Mouse (Mus musculus) bone marrow macrophage, adult 2 months (primary cell): ENCODE measurements around the gene Krtap10-4.

ENCODE experiments used
- CTCF ChIP-seq: IDR thresholded peaks from 2 replicates; pipeline ENCODE4 v1.5.1; 2012; ENCODE audit warnings: low read depth, mild to moderate bottlenecking, low read length, moderate library complexity
- POLR2A ChIP-seq: IDR thresholded peaks from 2 replicates; pipeline ENCODE4 v1.6.1; 2012; ENCODE audit warnings: mild to moderate bottlenecking, low read depth, low read length, borderline replicate concordance

DNA sequence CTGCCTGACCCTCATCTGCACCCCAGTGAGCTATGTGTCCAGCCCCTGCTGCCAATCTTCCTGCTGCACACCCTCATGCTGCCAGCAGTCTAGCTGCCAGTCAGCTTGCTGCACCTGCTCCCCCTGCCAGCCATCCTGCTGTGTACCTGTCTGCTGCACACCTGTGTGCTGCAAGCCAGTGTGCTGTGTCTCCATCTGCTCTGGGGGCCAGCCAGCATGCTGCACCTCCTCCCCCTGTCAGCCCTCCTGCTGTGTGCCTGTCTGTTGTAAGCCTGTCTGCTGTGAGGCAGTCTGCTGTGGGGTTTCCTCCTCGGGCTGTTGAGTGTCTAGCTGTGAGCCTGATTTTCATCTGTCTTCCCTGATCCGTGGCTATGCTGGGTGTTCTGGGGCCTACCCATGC, 20.1 kb upstream of the Krtap10-4 start:
- TF ChIP-seq CTCF, result no peak
- TF ChIP-seq POLR2A, result no peak
